Mouse (Mus musculus) limb, embryonic 13.5 days (tissue): ENCODE measurements around the gene 4930452B06Rik. TPM values are rescaled to one million over a fixed set of nuclear protein-coding genes. Genes with fewer than 3 reads are reported as not detected.

Experiments used
- ATAC-seq: fragments of 200-750 bp; cut with Nextera tagmentation; 2 replicates; pipeline ENCODE4 v1.8.0; 2017; ENCODE audit warnings: low read depth, moderate number of reproducible peaks, moderate TSS enrichment; ENCODE audit not compliant: low FRiP score
- H3K27ac ChIP-seq: fragments of 300-500 bp; sonication (generic); 2 replicates; pipeline ENCODE4 v1.5.1; 2015; ENCODE audit warnings: inconsistent platforms, mild to moderate bottlenecking, moderate library complexity
- H3K27me3 ChIP-seq: fragments of 300-500 bp; sonication (generic); 2 replicates; pipeline ENCODE4 v1.6.1; 2015; ENCODE audit warnings: mild to moderate bottlenecking, inconsistent platforms
- H3K36me3 ChIP-seq: fragments of 300-500 bp; sonication (generic); 2 replicates; pipeline ENCODE4 v1.6.1; 2015; ENCODE audit warnings: inconsistent platforms, mild to moderate bottlenecking, moderate library complexity
- H3K4me1 ChIP-seq: fragments of 300-500 bp; sonication (generic); 2 replicates; pipeline ENCODE4 v1.6.1; 2015; ENCODE audit warnings: inconsistent platforms
- H3K4me2 ChIP-seq: fragments of 300-500 bp; sonication (generic); replicated peaks from 2 replicates; pipeline ENCODE4 v1.6.1; 2015; ENCODE audit warnings: inconsistent platforms, mild to moderate bottlenecking, moderate library complexity
- H3K4me3 ChIP-seq: fragments of 300-500 bp; sonication (generic); 2 replicates; pipeline ENCODE4 v1.5.1; 2015; ENCODE audit warnings: moderate library complexity, mild to moderate bottlenecking, inconsistent platforms
- H3K9ac ChIP-seq: fragments of 300-500 bp; sonication (generic); 2 replicates; pipeline ENCODE4 v1.6.1; 2015; ENCODE audit warnings: mild to moderate bottlenecking, inconsistent platforms
- H3K9me3 ChIP-seq: fragments of 300-500 bp; sonication (generic); 2 replicates; pipeline ENCODE4 v1.6.1; 2016; ENCODE audit warnings: inconsistent platforms
- WGBS: fragments of 180-500 bp; shearing (Covaris S2); methylation state at CpG from one replicate; pipeline ENCODE4 v1.1.7; 2015; 5-methylcytosine and 5-hydroxymethylcytosine counted together
- polyA plus RNA-seq: library from polyadenylated mRNA; unstranded; fragments of >200 nt; fragmentation: Nextera tagmentation; extraction: Ambion mirVana; gene quantifications from 2 replicates; pipeline ENCODE4 v1.2.1, GENCODE M21; 2015

The 4930452B06Rik gene
- polyA plus RNA-seq, 1 experiment from 2014 or later, result 8.0 TPM

DNA sequence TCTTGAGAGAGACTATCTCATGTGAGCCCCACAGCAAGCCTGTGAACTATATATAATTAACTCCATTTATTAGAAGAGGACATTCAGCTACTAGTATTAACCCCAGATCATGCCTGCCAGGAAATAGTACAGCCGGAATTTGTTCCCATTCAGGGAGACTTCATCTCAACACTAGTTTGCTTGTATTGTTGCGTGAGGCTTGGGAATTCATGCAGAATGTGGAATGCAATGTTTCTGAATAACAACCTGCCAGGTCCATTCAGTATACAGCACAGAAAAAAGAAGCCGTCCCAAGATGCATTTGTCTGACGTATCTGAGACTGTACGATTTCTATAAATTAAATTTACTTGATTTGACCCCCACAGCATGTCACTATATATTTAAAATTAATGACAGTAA lies 190.2 kb downstream of the 4930452B06Rik start:
- Histone ChIP-seq H3K4me2 (no peak overlapping the region), H3K4me3 (no peak overlapping the region), H3K9me3 (peaks cover 6% of the 10 kb centered on the region; the same call in 1 of the 2 replicates), H3K4me1 (peaks cover 21% of the 10 kb centered on the region), H3K27ac (no peak overlapping the region), H3K36me3 (0 out of 2 replicates have a peak, but pooled peaks cover 6% of the 10 kb centered on the region), H3K9ac (no peak overlapping the region), H3K27me3 (no peaks in the 10 kb centered on the region)
- WGBS, result 83% methylated on average over 5 of the region's 5 CpGs
- ATAC-seq, result no peak

DNA sequence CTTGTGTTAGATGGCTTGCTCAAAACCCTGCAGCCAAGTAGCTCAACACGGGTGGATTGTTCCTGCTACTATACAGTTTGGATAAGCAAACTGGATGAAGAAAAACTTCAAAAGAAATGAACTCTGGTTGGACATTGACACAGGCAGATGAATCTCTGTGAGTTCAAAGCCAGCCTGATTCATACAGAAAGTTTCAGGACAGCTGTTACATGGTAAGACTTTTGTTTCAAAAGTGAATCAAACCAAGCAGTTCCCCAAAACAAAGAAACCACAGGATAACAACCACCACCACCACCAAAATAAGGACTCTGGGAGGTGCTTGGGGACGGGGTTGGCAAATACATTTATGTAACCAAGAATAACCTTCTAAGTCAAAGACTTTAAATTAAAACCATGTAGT lies 193.2 kb downstream of the 4930452B06Rik start:
- H3K36me3 ChIP-seq, result no peaks in the 10 kb centered on the region
- H3K9me3 ChIP-seq, result no peaks in the 10 kb centered on the region
- WGBS, result 74% methylated on average over 2 of the region's 2 CpGs
- H3K4me1 ChIP-seq, result peaks cover 10% of the 10 kb centered on the region
- no peak overlapping the region for H3K4me3 ChIP-seq
- H3K27ac ChIP-seq, result no peak overlapping the region
- no peaks in the 10 kb centered on the region for H3K27me3 ChIP-seq
- H3K9ac ChIP-seq, result no peak overlapping the region
- no peak overlapping the region for H3K4me2 ChIP-seq
- ATAC-seq, result no peak

DNA sequence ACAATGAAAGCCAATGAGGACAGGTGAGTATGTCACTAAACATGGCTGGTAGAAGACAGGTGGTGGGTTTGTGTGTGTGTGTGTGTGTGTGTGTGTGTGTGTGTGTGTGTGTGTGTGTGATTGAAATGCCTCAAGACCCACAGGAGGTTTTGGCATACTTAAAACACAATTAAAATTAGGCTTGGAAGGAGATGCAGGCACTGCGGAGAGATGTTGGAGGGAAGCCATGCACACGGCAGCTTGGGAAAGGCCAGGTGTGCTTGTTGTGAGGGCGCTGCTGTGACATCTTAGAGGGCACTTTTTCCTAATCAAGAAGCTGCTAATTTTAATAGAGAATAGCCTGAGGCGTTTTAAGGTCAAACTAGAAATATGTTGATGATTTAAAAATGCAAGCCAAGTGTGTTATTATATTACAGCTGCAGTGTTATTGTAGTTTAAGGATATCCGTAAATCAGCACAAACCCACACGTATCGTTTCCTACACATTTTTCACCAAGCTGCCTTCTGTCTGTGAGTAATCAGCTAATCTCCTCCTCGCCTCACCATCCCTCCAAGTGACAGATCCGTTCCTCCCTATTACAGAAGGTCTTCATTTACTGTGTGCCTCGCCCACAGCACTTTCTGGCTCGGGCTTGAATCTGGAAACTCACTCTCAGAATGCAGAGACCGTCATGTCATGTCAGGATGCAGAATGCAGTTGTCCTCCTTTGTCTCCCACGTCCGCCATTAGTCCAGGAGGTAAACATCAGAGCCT lies 201.5 kb downstream of the 4930452B06Rik start:
- no peak overlapping the region for H3K9ac ChIP-seq
- no peaks in the 10 kb centered on the region for H3K27me3 ChIP-seq
- 43% methylated on average over 14 of the region's 14 CpGs for WGBS
- no peak for ATAC-seq
- H3K4me3 ChIP-seq, result no peak overlapping the region
- H3K4me1 ChIP-seq, result peaks cover 17% of the 10 kb centered on the region
- H3K36me3 ChIP-seq, result no peaks in the 10 kb centered on the region
- no peak overlapping the region for H3K4me2 ChIP-seq
- no peak overlapping the region for H3K27ac ChIP-seq
- H3K9me3 ChIP-seq, result no peaks in the 10 kb centered on the region

DNA sequence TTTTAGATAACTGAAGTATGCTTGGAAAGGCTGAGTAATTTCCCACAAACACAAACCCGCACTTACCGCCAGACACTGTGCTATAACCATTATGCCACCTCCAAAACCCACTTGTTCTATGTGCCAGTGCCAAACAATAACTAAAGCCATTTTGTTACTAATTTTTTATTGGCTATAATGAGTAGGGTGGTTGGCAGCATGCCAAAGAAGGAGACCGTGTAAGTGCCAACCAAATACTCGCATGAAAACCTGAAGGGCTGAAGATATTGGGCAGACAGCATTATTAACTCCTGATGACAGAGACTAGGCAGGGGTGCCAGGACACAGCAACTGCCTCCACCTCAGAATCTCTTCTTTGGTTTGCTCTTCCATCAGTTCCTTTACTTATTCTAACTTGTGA lies 203.1 kb downstream of the 4930452B06Rik start:
- Histone ChIP-seq H3K9ac (no peak overlapping the region), H3K27ac (no peak overlapping the region), H3K4me3 (no peak overlapping the region), H3K9me3 (no peaks in the 10 kb centered on the region), H3K27me3 (no peaks in the 10 kb centered on the region), H3K4me1 (peaks cover 17% of the 10 kb centered on the region), H3K36me3 (no peaks in the 10 kb centered on the region), H3K4me2 (no peak overlapping the region)
- 54% methylated on average over 4 of the region's 4 CpGs for WGBS
- no peak for ATAC-seq

DNA sequence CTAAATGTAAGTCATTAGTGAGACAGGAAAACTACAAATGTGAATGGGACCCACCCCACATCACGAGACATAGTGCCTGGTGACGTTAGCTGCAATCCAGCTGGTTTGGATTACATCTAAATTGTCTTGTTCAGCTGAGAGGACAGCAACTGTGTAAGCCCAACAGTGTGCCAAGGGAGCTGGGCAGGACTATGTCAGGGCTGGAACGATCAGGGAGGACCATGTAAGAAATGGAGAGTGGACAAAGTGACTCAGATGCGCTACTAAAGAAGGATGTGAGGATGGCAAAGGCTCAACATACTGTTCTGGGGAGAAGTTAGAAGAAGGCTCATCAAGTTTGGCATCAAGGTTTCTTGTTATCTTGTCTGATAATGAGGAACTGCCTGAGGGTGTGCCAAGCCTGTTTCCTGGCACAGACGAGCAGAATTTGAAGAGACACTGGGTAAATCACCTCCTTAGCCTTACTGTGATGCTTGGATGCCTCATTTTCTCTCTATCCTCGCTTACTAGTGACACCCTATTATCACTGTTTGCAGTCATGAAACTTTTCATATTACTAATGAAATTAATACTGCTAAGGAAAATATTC lies 203.6 kb downstream of the 4930452B06Rik start:
- H3K9ac ChIP-seq, result no peak overlapping the region
- H3K4me1 ChIP-seq, result peaks cover 17% of the 10 kb centered on the region
- 64% methylated on average over 6 of the region's 6 CpGs for WGBS
- no peaks in the 10 kb centered on the region for H3K36me3 ChIP-seq
- H3K9me3 ChIP-seq, result no peaks in the 10 kb centered on the region
- H3K27ac ChIP-seq, result no peak overlapping the region
- H3K4me2 ChIP-seq, result no peak overlapping the region
- ATAC-seq, result no peak
- no peaks in the 10 kb centered on the region for H3K27me3 ChIP-seq
- H3K4me3 ChIP-seq, result no peak overlapping the region

DNA sequence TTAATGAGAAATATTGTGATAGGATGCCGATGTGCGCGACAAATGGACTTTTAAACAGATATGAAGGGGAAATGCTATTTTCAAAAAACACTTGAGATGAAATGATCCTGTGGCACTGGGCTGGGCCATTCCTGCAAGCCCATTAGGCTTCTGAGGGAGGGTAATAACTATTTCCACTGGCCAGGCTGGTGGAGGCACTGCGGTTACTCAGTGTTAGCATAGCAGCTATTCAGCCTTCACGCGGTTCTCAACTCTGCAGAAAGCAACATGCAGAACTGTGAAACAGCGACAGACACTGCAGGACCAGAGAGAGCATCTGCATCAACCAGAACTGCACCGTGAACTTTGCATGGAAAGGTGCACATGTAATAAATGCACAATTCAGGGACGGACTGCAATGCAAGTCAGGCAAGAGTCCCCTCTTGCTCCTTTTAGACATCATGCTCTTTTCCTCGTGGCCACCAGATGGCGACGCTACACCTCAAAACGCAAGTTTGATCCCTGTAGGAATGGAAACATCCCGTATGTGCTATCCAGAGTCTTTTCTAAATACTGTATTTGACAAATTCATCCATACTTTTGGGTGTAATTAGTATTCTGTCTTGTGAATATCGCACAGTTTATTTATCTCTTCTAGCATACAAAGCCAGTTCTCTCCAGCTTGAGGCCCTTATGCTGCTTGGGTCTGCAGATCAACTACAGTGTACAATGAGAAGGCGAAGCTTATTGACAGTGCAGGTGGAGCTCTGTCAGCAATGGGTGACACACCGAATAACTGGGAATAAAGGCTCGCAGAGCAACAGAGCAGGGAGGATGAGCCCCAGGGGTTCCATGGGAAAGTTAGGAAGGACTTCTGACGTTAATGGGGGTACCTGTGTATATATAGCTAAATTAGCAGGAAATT lies 205.6 kb downstream of the 4930452B06Rik start:
- 40% methylated on average over 19 of the region's 19 CpGs for WGBS
- H3K9ac ChIP-seq, result no peak overlapping the region
- peaks cover 17% of the 10 kb centered on the region for H3K4me1 ChIP-seq
- no peak overlapping the region for H3K27ac ChIP-seq
- peak; percentile 64; the same call in 1 of the 2 replicates for ATAC-seq
- no peak overlapping the region for H3K4me2 ChIP-seq
- H3K27me3 ChIP-seq, result no peaks in the 10 kb centered on the region
- no peak overlapping the region for H3K4me3 ChIP-seq
- H3K9me3 ChIP-seq, result no peaks in the 10 kb centered on the region
- no peaks in the 10 kb centered on the region for H3K36me3 ChIP-seq

DNA sequence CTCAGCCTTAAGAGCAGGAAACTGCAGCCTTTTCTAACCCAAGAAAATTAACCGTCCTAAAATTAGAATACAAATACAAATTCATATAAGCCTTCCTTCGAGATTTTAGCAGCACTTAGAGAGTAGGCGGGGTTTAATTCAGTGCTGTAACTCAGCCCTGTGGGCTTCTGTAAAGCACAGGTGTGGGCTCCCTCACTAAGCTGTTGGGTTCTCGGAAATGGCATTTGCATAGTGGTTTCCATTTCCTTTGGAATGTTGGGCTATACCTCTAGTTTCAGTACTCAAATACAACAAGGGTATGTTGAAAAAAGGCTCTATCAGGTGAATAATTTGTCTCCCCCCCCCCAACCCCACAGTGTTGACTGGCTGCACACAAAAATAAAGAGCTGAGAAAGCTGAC lies 206.3 kb downstream of the 4930452B06Rik start:
- H3K9ac ChIP-seq, result no peak overlapping the region
- 63% methylated on average over 4 of the region's 4 CpGs for WGBS
- H3K27me3 ChIP-seq, result no peaks in the 10 kb centered on the region
- no peaks in the 10 kb centered on the region for H3K9me3 ChIP-seq
- H3K27ac ChIP-seq, result no peak overlapping the region
- no peaks in the 10 kb centered on the region for H3K36me3 ChIP-seq
- H3K4me2 ChIP-seq, result no peak overlapping the region
- peaks cover 10% of the 10 kb centered on the region for H3K4me1 ChIP-seq
- ATAC-seq, result no peak
- H3K4me3 ChIP-seq, result no peak overlapping the region

DNA sequence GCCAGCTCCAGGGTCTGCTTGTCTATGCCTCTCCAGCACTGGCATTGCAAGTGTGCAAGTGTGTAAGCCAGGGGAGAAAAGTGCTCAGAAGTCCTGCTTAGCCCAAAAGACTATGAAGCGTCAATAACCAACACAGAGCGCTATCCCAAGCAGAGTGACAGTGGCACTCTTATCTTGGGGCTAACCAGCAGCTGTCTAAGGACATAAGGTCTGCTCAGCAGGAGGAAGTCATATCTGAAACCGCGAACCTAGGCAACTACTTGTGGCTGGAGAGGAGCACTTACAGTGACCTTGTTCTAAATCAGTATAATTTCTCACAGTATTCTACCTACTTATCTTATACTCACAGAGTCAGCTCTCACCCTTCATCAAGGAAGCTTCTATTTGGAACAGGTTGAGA lies 214.9 kb downstream of the 4930452B06Rik start:
- no peak overlapping the region for H3K4me2 ChIP-seq
- H3K9me3 ChIP-seq, result no peaks in the 10 kb centered on the region
- WGBS, result 86% methylated on average over 4 of the region's 4 CpGs
- no peak for ATAC-seq
- H3K4me1 ChIP-seq, result no peaks in the 10 kb centered on the region
- H3K36me3 ChIP-seq, result no peaks in the 10 kb centered on the region
- no peak overlapping the region for H3K27ac ChIP-seq
- H3K27me3 ChIP-seq, result no peaks in the 10 kb centered on the region
- no peak overlapping the region for H3K4me3 ChIP-seq
- no peak overlapping the region for H3K9ac ChIP-seq

DNA sequence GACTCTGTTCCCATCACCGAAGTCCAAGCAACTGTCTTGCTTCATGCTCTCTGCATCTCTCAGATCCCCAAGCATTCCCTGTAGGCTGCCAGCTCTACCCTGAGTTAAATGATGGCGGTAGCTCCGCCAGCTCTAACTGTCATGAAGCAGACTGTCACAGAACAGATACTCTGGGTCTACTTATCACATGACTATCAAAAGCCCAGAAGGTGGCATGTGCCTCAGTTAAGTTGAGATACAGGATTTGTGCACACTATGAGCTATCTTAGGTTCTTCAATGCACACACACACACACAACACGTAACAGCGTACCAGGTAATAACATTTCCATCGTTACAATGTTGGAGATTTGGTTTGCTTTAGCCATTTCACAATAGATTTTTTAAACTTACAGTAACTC lies 215.7 kb downstream of the 4930452B06Rik start:
- no peaks in the 10 kb centered on the region for H3K9me3 ChIP-seq
- WGBS, result 94% methylated on average over 6 of the region's 6 CpGs
- no peak overlapping the region for H3K4me3 ChIP-seq
- no peak overlapping the region for H3K27ac ChIP-seq
- no peaks in the 10 kb centered on the region for H3K4me1 ChIP-seq
- H3K27me3 ChIP-seq, result no peaks in the 10 kb centered on the region
- no peak overlapping the region for H3K9ac ChIP-seq
- H3K36me3 ChIP-seq, result no peaks in the 10 kb centered on the region
- no peak overlapping the region for H3K4me2 ChIP-seq
- no peak for ATAC-seq

DNA sequence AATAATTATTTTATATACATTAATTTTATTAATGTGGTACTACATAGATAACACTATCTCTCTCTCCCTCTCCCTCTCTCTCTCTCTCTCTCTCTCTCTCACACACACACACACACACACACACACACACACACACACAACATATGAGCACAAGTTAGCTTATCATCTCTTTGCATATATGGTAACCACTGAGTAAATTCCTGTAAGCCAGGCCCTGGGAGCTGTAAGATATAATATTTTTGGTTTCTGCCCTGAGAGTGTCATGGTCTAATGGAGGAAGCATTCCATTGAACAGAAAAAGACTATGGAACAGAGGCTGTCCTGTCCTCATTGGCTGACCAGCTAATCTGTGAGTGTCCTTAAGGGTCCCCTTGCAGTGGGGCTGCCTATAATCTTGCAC lies 216.7 kb downstream of the 4930452B06Rik start:
- H3K4me1 ChIP-seq, result no peaks in the 10 kb centered on the region
- no peak overlapping the region for H3K4me3 ChIP-seq
- H3K36me3 ChIP-seq, result no peaks in the 10 kb centered on the region
- peak; percentile 40; the same call in 1 of the 2 replicates for ATAC-seq
- H3K4me2 ChIP-seq, result no peak overlapping the region
- H3K9ac ChIP-seq, result no peak overlapping the region
- H3K27ac ChIP-seq, result no peak overlapping the region
- no peaks in the 10 kb centered on the region for H3K9me3 ChIP-seq
- no peaks in the 10 kb centered on the region for H3K27me3 ChIP-seq

DNA sequence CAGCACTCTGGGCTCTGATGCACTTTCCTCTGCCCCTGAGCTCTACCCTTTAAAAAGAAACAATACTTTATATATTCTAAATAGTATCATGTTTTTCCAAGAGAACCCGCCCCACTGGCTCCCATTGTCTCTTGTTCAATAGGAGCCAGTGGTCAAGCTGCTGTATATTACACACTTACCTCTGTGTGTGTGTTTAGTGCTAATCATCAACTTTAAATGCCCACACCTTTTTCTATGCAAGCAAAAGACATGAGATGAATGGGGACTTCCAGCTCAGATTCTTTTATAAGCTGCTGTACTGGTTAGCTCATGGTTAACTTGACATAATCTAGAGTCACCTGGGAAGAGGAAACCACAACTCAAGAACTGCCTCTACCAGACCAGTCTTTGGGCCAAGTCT lies 218.7 kb downstream of the 4930452B06Rik start:
- Histone ChIP-seq H3K36me3 (no peaks in the 10 kb centered on the region), H3K4me1 (no peaks in the 10 kb centered on the region), H3K9me3 (no peaks in the 10 kb centered on the region), H3K4me2 (no peak overlapping the region), H3K9ac (no peak overlapping the region), H3K27ac (no peak overlapping the region), H3K27me3 (no peaks in the 10 kb centered on the region), H3K4me3 (no peak overlapping the region)
- 93% methylated on average over 1 of the region's 1 CpGs for WGBS
- no peak for ATAC-seq

DNA sequence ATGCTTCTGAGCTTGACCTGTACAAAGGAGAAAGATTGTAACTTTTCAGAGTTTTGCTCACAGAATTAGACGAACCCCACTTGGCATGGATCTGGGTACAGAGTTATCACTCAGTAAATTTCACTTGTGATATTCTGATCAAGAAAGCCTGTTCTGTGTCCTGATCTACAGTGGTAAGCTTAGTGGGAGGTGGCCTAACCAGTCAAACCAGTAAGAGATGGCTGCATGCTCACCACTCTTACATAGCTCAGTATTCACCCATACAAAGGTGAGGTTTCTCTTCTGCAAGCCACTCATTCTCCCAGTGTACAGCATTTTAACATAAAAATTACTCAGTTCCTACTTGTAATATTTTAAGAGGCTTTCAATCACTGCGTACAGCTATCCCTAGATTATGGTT lies 221.7 kb downstream of the 4930452B06Rik start:
- Histone ChIP-seq H3K4me1 (0 out of 2 replicates have a peak, but pooled peaks cover 4% of the 10 kb centered on the region), H3K27ac (no peak overlapping the region), H3K4me3 (no peak overlapping the region), H3K4me2 (no peak overlapping the region), H3K9me3 (no peaks in the 10 kb centered on the region), H3K36me3 (no peaks in the 10 kb centered on the region), H3K27me3 (no peaks in the 10 kb centered on the region), H3K9ac (no peak overlapping the region)
- no peak for ATAC-seq
- WGBS, result 88% methylated on average over 2 of the region's 2 CpGs
